Mouse (Mus musculus) neural tube, embryonic 15.5 days (tissue): ENCODE measurements at regions not wholly inside any gene's neighbourhood (a gene's known extent, or its start where the extent isn't known, plus 50 kb on each side); places are given as distances from the start of the nearest gene placed in this dataset.

Source experiments
- ATAC-seq: fragments of 200-750 bp; cut with Nextera tagmentation; 2 replicates; pipeline ENCODE4 v1.8.0; 2017; ENCODE audit warnings: mild to moderate bottlenecking, moderate TSS enrichment, moderate library complexity; ENCODE audit not compliant: low FRiP score
- H3K27ac ChIP-seq: fragments of 300-500 bp; sonication (generic); replicated peaks from 2 replicates; pipeline ENCODE4 v1.5.1; 2015; ENCODE audit warnings: mild to moderate bottlenecking, inconsistent platforms
- H3K27me3 ChIP-seq: fragments of 300-500 bp; sonication (generic); replicated peaks from 2 replicates; pipeline ENCODE4 v1.6.1; 2015; ENCODE audit warnings: inconsistent platforms
- H3K36me3 ChIP-seq: fragments of 300-500 bp; sonication (generic); 2 replicates; pipeline ENCODE4 v1.6.1; 2015; ENCODE audit warnings: inconsistent platforms
- H3K4me1 ChIP-seq: fragments of 300-500 bp; sonication (generic); 2 replicates; pipeline ENCODE4 v1.6.1; 2015; ENCODE audit warnings: inconsistent platforms
- H3K4me2 ChIP-seq: fragments of 300-500 bp; sonication (generic); 2 replicates; pipeline ENCODE4 v1.6.1; 2015; ENCODE audit warnings: inconsistent platforms, mild to moderate bottlenecking, moderate library complexity
- H3K4me3 ChIP-seq: fragments of 300-500 bp; sonication (generic); replicated peaks from 2 replicates; pipeline ENCODE4 v1.5.1; 2015; ENCODE audit warnings: mild to moderate bottlenecking, inconsistent platforms
- H3K9ac ChIP-seq: fragments of 300-500 bp; sonication (generic); replicated peaks from 2 replicates; pipeline ENCODE4 v1.6.1; 2015; ENCODE audit warnings: mild to moderate bottlenecking, inconsistent platforms
- H3K9me3 ChIP-seq: fragments of 300-500 bp; sonication (generic); replicated peaks from 2 replicates; pipeline ENCODE4 v1.6.1; 2016; ENCODE audit warnings: inconsistent platforms
- WGBS: fragments of 180-500 bp; shearing (Covaris S2); methylation state at CpG from one replicate; pipeline ENCODE4 v1.1.7; 2015; ENCODE audit warnings: mixed read lengths; 5-methylcytosine and 5-hydroxymethylcytosine counted together

GRCm38 (mm10) chr2:74084971-74085370 is 173.8 kb upstream of the Atp5g3 start:
- Histone ChIP-seq H3K4me3 (no peak overlapping the region), H3K27me3 (no peaks in the 10 kb centered on the region), H3K27ac (no peak overlapping the region), H3K4me1 (no peaks in the 10 kb centered on the region), H3K9me3 (no peaks in the 10 kb centered on the region), H3K4me2 (no peak overlapping the region), H3K36me3 (no peaks in the 10 kb centered on the region), H3K9ac (no peak overlapping the region)
- WGBS, result 91% methylated on average over 6 of the region's 6 CpGs
- ATAC-seq, result no peak

GRCm38 (mm10) chr2:74076774-74077173 is 165.6 kb upstream of the Atp5g3 start:
- Histone ChIP-seq H3K9me3 (no peaks in the 10 kb centered on the region), H3K27me3 (no peaks in the 10 kb centered on the region; the same call in 1 of the 2 replicates), H3K36me3 (no peaks in the 10 kb centered on the region), H3K27ac (no peak overlapping the region), H3K4me1 (peaks cover 7% of the 10 kb centered on the region), H3K4me3 (no peak overlapping the region), H3K9ac (no peak overlapping the region), H3K4me2 (no peak overlapping the region)
- 72% methylated on average over 4 of the region's 4 CpGs for WGBS
- no peak for ATAC-seq

GRCm38 (mm10) chr2:74075566-74075965 is 164.4 kb upstream of the Atp5g3 start:
- no peak for ATAC-seq
- peaks cover 7% of the 10 kb centered on the region for H3K4me1 ChIP-seq

GRCm38 (mm10) chr2:74073396-74073795 is 162.3 kb upstream of the Atp5g3 start:
- H3K4me1 ChIP-seq, result peaks cover 7% of the 10 kb centered on the region
- H3K9me3 ChIP-seq, result no peaks in the 10 kb centered on the region
- H3K27ac ChIP-seq, result no peak overlapping the region
- H3K36me3 ChIP-seq, result no peaks in the 10 kb centered on the region
- no peak overlapping the region for H3K4me2 ChIP-seq
- H3K27me3 ChIP-seq, result no peaks in the 10 kb centered on the region; the same call in 1 of the 2 replicates
- no peak overlapping the region for H3K4me3 ChIP-seq
- no peak overlapping the region for H3K9ac ChIP-seq
- WGBS, result 70% methylated on average over 1 of the region's 1 CpGs
- no peak for ATAC-seq

More at GRCm38 (mm10) chr2:74075566-74075965, 164.4 kb upstream of the Atp5g3 start:
- no peak overlapping the region for H3K4me2 ChIP-seq
- H3K27ac ChIP-seq, result no peak overlapping the region
- no peaks in the 10 kb centered on the region for H3K36me3 ChIP-seq
- WGBS, result 44% methylated on average over 1 of the region's 1 CpGs
- H3K9ac ChIP-seq, result no peak overlapping the region
- H3K9me3 ChIP-seq, result no peaks in the 10 kb centered on the region
- H3K4me3 ChIP-seq, result no peak overlapping the region
- H3K27me3 ChIP-seq, result no peaks in the 10 kb centered on the region; the same call in 1 of the 2 replicates

- Histone ChIP-seq H3K4me1 (peaks cover 28% of the 10 kb centered on the region), H3K4me3 (no peak overlapping the region), H3K9ac (no peak overlapping the region), H3K27me3 (0 out of 2 replicates have a peak, but pooled peaks cover 5% of the 10 kb centered on the region), H3K4me2 (peak overlapping the region; percentile 28; the same call in 1 of the 2 replicates), H3K36me3 (no peaks in the 10 kb centered on the region), H3K9me3 (no peaks in the 10 kb centered on the region), H3K27ac (no peak overlapping the region)
- 3% methylated on average over 11 of the region's 11 CpGs for WGBS
- peak; percentile 51 for ATAC-seq
These were observed 155.5 kb upstream of the Atp5g3 start for GRCm38 (mm10) chr2:74066652-74067051.

DNA sequence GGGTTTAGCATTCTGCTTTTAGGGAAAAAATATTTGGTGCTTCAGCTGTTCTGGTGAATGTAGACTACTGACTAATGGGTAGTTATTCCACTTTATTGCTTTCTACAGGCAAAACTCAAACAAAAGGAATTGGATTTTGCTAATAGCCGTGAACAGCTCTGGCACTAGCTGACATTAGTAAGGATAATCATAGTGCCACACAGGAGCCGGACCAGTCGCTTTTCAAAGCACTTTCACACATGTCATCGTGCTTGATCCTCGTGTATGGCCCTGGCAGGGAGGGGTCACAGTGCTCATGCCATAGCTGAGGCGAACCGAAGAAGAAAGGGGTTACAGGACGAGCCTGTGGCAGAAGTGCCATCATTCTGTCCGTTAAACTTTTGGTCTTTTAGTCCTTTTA is 153.2 kb upstream of the Atp5g3 start:
- 33% methylated on average over 9 of the region's 9 CpGs for WGBS
- Histone ChIP-seq H3K9ac (no peak overlapping the region), H3K27me3 (0 out of 2 replicates have a peak, but pooled peaks cover 5% of the 10 kb centered on the region), H3K4me1 (peaks cover 31% of the 10 kb centered on the region), H3K4me3 (peak overlapping the region; percentile 27; the same call in 1 of the 2 replicates), H3K4me2 (peak overlapping the region; percentile 58), H3K36me3 (no peaks in the 10 kb centered on the region), H3K9me3 (no peaks in the 10 kb centered on the region), H3K27ac (peak overlapping the region; percentile 74)
- ATAC-seq, result no peak

DNA sequence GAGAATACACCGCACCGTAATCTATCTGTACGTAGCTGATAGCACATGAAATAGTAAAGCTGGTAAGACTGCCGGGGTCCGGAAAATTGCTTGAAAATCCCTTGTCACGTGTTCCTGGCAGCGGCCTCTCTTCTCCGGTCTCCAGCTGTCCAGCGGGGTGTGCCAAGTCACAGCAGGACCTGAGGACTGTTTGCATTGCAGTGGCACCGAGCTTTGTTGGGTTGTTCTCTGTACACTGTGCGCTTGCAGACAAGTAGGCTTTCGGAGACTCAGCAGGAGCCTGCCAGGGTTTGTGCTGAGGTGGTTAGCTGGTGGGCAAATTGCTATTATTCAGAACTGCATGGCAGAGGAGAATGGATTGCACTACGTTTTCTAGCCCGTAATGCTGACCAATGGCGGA is 152.7 kb upstream of the Atp5g3 start:
- Histone ChIP-seq H3K4me1 (peaks cover 31% of the 10 kb centered on the region), H3K27me3 (0 out of 2 replicates have a peak, but pooled peaks cover 5% of the 10 kb centered on the region), H3K9ac (peak overlapping the region; percentile 34; the same call in 1 of the 2 replicates), H3K36me3 (no peaks in the 10 kb centered on the region), H3K27ac (peak overlapping the region; percentile 74), H3K4me2 (peak overlapping the region; percentile 58), H3K4me3 (peak overlapping the region; percentile 27), H3K9me3 (no peaks in the 10 kb centered on the region)
- peak; percentile 51; the same call in 1 of the 2 replicates for ATAC-seq
- 19% methylated on average over 15 of the region's 15 CpGs for WGBS

DNA sequence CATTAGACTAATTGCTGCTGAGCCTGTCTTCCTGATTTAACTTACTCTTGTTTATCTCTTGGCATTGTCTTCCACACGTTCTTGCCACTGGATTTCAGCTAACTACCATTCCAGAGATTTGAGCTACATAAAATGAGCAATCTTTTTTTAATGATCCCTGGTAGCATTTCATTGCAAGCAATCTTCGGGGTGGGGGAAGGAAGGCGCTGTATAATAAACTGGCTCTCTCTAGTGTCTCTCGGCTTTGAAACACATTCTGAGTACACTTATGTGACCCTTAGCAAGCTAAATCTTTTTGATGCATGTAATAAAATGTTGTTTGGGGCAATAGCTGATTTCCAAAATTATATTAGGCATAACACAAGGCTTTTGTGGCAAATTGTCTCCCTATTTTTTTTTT is 152.2 kb upstream of the Atp5g3 start:
- H3K4me2 ChIP-seq, result peak overlapping the region; percentile 58
- H3K9me3 ChIP-seq, result no peaks in the 10 kb centered on the region
- peak; percentile 53; the same call in 1 of the 2 replicates for ATAC-seq
- no peaks in the 10 kb centered on the region for H3K36me3 ChIP-seq
- peaks cover 31% of the 10 kb centered on the region for H3K4me1 ChIP-seq
- no peak overlapping the region for H3K9ac ChIP-seq
- H3K4me3 ChIP-seq, result peak overlapping the region; percentile 27; the same call in 1 of the 2 replicates
- peak overlapping the region; percentile 74 for H3K27ac ChIP-seq
- 33% methylated on average over 4 of the region's 4 CpGs for WGBS
- H3K27me3 ChIP-seq, result 0 out of 2 replicates have a peak, but pooled peaks cover 5% of the 10 kb centered on the region

DNA sequence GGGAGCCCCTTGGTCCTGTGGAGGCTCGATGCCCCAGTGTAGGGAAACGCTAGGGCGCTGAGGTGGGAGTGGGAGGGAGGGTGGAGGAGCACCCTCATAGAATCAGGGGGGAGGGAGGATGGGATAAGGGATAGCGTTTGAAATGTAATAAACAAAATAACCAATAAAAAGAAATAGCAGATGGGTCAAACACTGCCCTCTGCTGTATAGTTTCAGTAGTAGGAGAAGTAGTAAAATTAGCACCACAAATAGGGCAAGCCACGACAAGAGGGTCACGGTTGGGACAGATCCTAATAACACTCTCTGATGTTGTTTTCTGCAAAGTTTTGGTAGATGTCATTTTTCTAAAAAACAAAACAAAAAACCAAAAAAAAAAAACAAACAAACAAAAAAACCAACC is 131.3 kb upstream of the Atp5g3 start:
- no peaks in the 10 kb centered on the region for H3K4me1 ChIP-seq
- H3K4me2 ChIP-seq, result no peak overlapping the region
- no peaks in the 10 kb centered on the region for H3K27me3 ChIP-seq
- H3K27ac ChIP-seq, result no peak overlapping the region
- ATAC-seq, result no peak
- no peak overlapping the region for H3K9ac ChIP-seq
- H3K9me3 ChIP-seq, result no peaks in the 10 kb centered on the region
- H3K4me3 ChIP-seq, result no peak overlapping the region
- WGBS, result 75% methylated on average over 6 of the region's 6 CpGs
- no peaks in the 10 kb centered on the region for H3K36me3 ChIP-seq

DNA sequence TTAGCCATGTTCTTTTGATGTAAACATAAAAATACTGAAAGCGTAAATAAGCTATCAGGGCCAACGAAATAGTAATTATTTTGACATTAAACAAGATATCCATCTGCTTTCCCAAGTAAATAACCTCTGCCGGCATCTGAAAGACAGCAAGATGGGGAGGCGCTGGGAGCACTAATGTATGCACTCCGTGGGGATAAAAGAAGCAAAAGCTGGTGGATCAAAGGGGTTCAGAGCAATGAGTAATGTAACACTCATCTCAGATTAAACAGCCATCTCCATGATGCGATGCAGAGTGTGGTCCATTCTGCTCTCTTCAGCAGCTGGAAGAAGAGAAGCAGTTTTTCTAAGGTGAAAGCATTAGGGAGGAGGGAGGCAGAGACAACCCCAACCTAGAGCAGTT is 128.5 kb upstream of the Atp5g3 start:
- H3K27ac ChIP-seq, result no peak overlapping the region
- H3K4me3 ChIP-seq, result no peak overlapping the region
- H3K9me3 ChIP-seq, result no peaks in the 10 kb centered on the region
- no peaks in the 10 kb centered on the region for H3K4me1 ChIP-seq
- ATAC-seq, result no peak
- no peak overlapping the region for H3K9ac ChIP-seq
- no peaks in the 10 kb centered on the region for H3K36me3 ChIP-seq
- H3K27me3 ChIP-seq, result no peaks in the 10 kb centered on the region
- WGBS, result 44% methylated on average over 6 of the region's 6 CpGs
- no peak overlapping the region for H3K4me2 ChIP-seq

- Histone ChIP-seq H3K9ac (no peak overlapping the region), H3K9me3 (no peaks in the 10 kb centered on the region), H3K4me1 (no peaks in the 10 kb centered on the region), H3K36me3 (no peaks in the 10 kb centered on the region), H3K4me2 (no peak overlapping the region), H3K27me3 (no peaks in the 10 kb centered on the region), H3K27ac (no peak overlapping the region), H3K4me3 (no peak overlapping the region)
- no peak for ATAC-seq
- 88% methylated on average over 9 of the region's 9 CpGs for whole genome bisulfite sequencing
These were observed 124.9 kb upstream of the Atp5g3 start for GRCm38 (mm10) chr2:74036043-74036442.

DNA sequence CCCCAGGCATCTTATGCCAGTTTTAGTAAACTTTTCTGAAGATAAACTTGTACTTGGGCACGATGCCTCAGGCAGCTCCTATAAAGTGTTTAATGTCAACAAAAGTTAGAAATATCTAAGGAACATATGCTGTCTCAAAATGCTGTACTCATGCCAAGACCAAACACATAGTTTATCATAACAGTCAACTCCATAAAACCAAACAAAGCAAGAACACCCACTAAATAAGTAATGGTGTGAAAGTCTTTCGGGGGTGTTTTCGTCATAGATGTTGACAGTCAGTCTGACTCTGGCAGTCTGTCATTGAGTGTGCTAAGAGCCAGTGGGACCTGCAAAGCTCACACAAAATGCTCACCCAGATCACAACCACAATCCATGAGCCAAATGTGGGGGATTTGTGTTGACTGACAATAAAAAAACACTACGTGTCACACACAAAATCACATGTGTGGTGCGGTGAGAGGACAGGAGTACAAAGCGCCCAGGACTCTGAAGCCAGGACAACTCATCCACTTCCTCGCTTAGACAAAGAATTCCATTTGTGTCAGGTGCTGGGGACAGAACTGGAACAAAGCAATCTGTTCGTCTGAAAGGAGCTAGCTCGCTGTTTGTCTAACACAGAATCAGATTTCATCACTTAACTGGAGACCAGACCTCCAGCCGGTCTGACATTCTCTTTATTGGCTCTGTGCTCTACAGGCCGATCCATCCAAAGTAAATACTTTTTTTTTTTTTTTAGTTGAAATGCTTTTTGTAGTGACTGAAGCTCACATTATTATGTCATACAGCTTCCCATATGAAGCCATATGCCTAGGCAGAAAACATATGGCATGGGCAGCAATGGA is 121.3 kb upstream of the Atp5g3 start:
- Histone ChIP-seq H3K36me3 (no peaks in the 10 kb centered on the region), H3K4me1 (peaks cover 10% of the 10 kb centered on the region), H3K27me3 (no peaks in the 10 kb centered on the region), H3K9ac (no peak overlapping the region), H3K4me2 (no peak overlapping the region), H3K4me3 (no peak overlapping the region), H3K9me3 (no peaks in the 10 kb centered on the region), H3K27ac (no peak overlapping the region)
- WGBS, result 81% methylated on average over 11 of the region's 11 CpGs
- no peak for ATAC-seq
